Mouse (Mus musculus): ENCODE measurements around the gene Irak2.

Irak2 gene

DNA sequence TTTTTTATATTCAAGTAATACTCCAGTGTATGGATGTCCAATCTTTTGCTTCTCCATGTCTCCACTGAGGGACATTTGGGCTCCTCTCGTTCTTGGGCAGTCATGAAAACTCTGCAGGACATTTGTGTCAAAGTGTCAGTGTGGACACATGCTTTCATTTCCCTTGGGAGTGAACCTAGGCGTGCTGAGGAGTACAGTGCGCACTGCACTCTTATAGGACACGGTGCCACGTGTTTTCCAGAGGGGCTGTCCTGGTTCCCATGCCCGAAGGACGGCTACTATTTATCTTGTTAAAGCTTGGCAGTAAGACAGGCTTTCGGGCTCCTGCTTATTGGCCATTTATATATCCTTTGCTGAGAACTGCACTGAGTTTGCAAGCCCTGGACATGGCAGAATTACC, 4.3 kb downstream of the Irak2 start:
- DNase-seq = no peak

DNA sequence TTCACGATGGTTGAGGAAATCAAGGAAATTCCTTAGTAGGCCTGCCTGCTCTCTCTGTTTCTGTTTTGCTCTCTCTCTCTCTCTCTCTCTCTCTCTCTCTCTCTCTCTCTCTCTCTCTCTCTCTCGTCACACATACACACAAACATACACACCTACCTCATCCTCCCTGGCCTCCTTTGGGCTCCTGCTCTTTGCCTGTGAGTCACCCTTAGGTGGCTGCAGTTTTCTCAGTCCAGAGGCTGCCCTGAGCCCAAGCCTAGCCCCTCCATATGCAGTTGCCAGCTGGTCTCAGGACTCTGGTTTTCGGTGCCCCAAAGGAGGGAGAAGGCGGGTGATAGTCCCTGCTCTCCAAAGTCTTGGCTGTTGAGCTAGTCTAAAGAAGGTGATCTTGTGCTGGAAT, 4.8 kb downstream of the Irak2 start:
- DNase-seq = no peak

DNA sequence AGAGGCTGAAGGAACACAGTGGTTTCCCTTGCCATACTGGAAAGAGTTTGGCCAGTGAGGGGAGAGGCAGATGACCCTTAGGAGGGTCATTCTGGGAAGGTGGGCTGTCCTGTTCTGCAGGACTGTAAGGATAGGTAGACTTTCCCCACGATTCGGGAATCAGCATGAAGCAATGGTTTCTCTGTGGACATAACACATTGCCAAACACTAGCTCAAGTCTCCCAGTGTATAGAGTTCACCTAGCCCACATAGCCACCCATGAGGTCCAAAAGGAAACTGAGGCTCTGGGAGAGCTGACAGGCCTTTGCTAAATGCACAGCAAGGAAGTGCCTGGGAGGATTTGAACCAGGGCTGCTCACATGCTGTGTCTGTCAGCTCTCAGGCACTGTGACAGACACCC, 5.7 kb downstream of the Irak2 start:
- no peak for DNase-seq

- DNase-seq = no peak
These were observed 6.5 kb downstream of the Irak2 start for GRCm38 (mm10) chr6:113644808-113645207.

- DNase-seq = no peak
These were observed 11.3 kb downstream of the Irak2 start for GRCm38 (mm10) chr6:113649346-113650196.

- no peak for DNase-seq
These were observed 12.0 kb downstream of the Irak2 start for GRCm38 (mm10) chr6:113650197-113650640.

- DNase-seq = no peak
These were observed 13.4 kb downstream of the Irak2 start for GRCm38 (mm10) chr6:113651626-113652025.

GRCm38 (mm10) chr6:113653551-113653950, 15.3 kb downstream of the Irak2 start:
- DNase-seq = no peak

GRCm38 (mm10) chr6:113654102-113654501, 15.8 kb downstream of the Irak2 start:
- DNase-seq = no peak

DNA sequence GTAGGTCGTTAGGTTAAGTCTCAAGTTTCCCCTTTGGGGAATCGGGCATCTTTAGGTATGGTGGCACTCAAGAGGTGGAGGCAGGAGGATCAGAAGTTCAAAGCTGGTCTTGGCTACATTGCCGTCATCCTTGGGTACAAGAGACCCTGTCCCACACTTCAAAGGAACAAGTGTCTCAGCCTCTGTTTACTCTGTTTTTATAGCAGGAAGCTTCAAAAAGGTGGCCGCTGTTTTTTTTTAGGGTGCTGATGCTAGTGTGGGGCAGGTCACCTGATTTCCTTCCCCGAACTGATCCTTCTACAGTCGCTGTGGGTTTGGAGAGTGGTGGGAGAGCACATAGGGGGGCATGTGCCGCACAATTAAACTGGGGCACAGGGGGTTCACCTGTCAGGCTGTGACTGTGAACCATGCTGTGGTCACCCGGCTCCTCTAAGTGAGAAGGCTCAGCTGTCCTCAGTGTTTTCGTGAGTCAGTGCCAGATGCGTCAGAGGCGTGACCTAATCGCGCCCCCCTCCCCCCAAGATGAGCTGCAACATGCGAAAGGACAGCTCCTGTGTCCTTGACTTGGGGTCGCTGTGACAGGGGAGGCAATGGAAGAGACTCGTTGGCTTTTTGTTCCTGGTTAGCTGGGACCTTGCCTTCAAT, 16.6 kb downstream of the Irak2 start:
- no peak for DNase-seq

GRCm38 (mm10) chr6:113655475-113655874, 17.2 kb downstream of the Irak2 start:
- no peak for DNase-seq

DNA sequence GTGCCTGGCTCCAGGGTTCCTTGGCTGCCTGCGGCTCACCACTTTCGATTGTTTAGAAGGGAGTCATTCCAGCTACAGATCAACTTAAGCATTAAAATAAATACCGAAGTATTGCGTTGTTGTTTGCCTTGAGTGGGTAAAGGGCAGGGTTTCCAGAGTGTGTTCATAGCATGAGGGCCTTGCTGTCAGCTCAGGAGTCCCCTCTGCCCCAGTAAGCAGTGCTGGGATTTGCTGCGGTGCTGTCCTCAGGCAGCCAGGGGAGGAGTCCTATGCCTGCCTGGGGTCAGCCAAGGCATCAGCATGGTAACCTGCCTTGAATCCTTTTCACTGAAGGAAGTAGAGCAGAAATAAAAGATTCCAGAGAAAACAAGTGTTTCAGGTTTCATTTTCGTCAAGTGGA, 18.6 kb downstream of the Irak2 start:
- no peak for DNase-seq

- DNase-seq = no peak
These were observed 20.0 kb downstream of the Irak2 start for GRCm38 (mm10) chr6:113658226-113658625.

GRCm38 (mm10) chr6:113659648-113660491, 21.6 kb downstream of the Irak2 start:
- DNase-seq = no peak

DNA sequence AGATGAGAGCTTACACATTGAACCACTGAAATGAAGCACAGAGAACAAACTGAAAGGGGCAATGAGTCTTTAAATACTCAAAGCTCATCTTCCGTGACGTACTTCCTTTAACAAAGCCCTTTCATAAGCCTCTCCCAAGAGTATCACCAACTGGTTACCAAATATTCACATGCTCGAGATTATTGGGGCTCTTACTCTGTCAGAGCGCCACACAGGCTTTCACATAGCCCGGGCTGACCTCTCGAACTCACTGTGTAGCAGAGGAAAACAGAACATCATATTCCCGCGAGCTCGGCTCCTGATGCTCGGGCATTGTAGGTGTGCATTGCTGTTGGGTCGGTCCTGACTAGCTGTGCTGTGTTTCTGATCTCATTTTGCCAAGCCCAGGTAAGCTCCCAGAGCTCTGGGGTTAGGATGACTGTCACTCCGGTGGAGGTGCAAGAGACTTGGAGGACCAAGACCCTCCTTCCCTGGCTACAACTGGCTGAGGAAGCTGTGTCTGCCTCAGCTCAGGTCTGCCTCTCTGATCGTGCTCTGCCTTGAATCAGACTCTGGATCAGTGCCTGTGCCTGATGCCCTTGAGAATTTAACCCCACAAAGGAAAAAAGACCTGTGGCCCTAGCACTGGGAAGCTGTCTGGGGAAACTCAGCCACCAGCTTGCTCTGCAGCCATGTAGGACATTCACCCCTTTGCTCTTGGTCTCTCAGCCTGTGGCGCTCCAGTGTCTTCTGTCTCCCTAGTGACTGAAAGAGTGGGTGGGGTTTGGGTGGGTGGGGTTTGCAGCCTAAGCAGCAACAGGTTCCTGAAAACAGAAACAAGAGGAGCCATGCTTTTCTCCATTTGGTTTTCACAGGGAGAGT, 22.5 kb downstream of the Irak2 start:
- no peak for DNase-seq

DNA sequence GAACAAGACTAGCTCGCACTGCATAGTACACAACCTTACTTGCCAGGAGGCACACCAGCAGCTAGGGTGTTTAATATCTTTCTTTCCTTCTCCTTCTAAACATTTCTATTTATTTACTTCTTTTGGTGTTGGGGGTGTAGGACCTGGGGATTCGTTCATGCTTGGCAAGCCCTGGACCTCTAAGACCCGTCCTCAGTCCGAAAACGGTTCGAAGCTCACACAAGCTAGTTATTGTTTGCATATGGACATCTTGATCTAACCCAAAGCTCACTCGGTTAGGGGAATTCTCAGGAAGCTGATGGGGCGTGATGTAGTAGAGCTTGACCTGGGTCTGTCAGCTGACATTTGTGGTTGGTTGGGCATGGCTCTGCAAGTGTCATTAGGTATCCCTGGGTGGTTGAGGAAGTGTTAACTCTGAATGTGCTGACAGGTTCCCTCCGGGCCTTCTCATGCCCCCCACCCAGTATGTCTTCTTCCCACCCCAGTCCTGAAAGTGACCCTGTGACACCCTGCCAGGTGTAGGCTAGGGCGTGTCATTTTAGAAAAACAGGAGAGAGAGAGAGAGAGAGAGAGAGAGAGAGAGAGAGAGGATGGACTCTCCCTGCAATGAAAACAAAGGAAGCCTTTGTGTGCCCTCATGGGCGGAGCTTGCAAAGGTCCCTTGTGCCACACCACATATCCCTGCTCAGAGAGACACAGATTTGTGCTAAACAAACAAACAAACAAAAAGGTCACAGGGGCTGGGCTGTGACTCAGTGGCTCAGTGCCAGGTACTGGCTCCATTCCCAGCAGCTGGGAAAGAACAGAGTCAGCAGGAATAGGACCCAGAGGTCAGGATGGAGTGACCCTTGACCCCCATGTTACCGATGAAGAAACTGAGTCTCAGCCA, 23.3 kb downstream of the Irak2 start:
- DNase-seq = no peak

DNA sequence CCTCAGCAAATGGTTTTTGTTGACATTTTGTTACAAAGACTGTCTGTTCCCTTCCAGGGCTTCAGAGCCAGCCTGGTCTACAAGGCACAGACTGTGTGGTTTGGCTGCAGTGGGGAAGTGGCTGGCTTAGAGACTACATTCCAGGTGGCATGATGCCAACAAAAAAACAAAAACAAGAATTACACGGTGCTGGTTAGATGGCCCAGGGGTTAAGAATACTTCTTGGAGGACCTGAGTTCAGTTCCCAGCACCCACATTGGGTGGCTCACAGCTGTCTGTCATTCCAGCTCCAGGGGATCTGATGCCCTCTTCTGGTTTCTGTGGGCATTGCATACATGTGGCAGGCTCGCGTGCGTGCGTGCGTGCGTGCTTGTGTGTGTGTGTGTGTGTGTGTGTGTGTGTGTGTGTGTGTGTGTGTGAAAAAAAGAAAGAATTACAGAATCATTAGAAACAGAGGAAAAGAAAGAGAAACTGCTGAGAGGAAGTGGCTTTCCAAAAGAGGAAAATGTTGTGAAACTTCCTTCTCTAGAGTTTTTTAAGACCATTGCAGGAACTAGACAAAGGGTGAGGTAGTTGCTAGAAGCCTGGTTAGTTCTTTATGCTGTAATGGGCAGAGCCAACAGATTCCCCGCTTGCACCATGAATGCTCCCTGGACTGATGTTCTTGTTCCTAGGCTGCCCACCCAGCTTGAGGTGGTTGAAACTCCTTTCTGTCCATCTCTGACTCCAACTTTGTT, 24.9 kb downstream of the Irak2 start:
- DNase-seq = no peak

GRCm38 (mm10) chr6:113664305-113664704, 26.0 kb downstream of the Irak2 start:
- no peak for DNase-seq

DNA sequence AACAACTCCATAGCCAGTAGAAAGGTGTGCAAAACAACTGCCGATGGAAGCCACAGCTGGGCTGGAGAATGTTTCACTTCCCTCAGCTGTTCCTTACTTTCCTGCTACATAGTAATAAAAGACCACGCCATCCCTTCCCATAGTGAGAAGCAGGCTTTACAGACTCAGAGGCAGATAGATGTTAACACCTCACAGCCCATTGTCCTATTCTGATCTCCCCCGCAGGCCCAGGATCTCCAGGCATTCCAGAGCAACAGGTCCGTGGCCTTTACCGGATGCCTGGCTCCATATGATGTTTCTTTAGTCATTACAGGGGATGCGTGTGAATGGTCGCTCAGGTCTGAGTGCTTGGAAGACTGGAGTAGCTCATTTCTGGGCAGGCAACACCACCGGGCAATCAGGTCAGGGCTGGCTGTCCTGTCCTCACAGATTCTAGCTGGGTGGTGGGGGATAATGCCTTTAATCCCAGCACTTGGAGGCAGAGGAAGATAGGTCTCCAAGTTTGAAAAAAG, 29.4 kb downstream of the Irak2 start:
- no peak for DNase-seq
